Mouse (Mus musculus) gastrocnemius, adult 2 months (tissue): Measurements from ENCODE around the gene Ccdc155. TPM values are rescaled to one million over a fixed set of nuclear protein-coding genes. Genes with fewer than 3 reads are reported as not detected.

Experiments
- DNase-seq: peaks from one replicate; pipeline ENCODE4 v3.0.0; 2022
- H3K27ac ChIP-seq: fragments of 200-600 bp; 2 replicates; pipeline ENCODE4 v1.8.1; 2022; ENCODE audit warnings: mild to moderate bottlenecking
- H3K4me3 ChIP-seq: fragments of 200-600 bp; 2 replicates; pipeline ENCODE4 v1.8.1; 2022; ENCODE audit warnings: mild to moderate bottlenecking, moderate library complexity
- CTCF ChIP-seq: fragments of 200-600 bp; IDR thresholded peaks from 2 replicates; pipeline ENCODE4 v1.8.1; 2022; ENCODE audit warnings: antibody characterized with exemption, mild to moderate bottlenecking, moderate library complexity
- intact Hi-C: fragments of 180-260 bp; cut with DNase I; formaldehyde crosslinking; loops from one replicate; pipeline ENCODE4 v1.15.1; 2025
- total RNA-seq, 2 experiments: library from RNA; stranded (reverse); gene quantifications; 2 replicates each; pipeline ENCODE4 v1.2.3; 2021

Ccdc155 gene
- total RNA-seq, 2 experiments from 2014 or later: not detected

- H3K27ac ChIP-seq: peak overlapping the region; percentile 40; the same call in 1 of the 2 replicates
- intact Hi-C loops: no loop called here
- no peak for DNase-seq
- no peak for TF ChIP-seq CTCF
- H3K4me3 ChIP-seq: peak overlapping the region; percentile 66
These were observed 29.7 kb upstream of the Ccdc155 start for GRCm38 (mm10) chr7:45234333-45234841.

- DNase-seq: no peak
- intact Hi-C loops: no loop called here
- Histone ChIP-seq H3K27ac (no peak overlapping the region), H3K4me3 (peak overlapping the region; percentile 66)
- TF ChIP-seq CTCF: no peak
These were observed 29.1 kb upstream of the Ccdc155 start for GRCm38 (mm10) chr7:45233580-45234332.

GRCm38 (mm10) chr7:45232716-45233465 is 28.2 kb upstream of the Ccdc155 start:
- Histone ChIP-seq H3K27ac (no peak overlapping the region), H3K4me3 (no peak overlapping the region)
- no peak for DNase-seq
- intact Hi-C loops: no loop called here
- TF ChIP-seq CTCF: no peak

GRCm38 (mm10) chr7:45231941-45232340 is 27.2 kb upstream of the Ccdc155 start:
- no peak for DNase-seq
- no peak overlapping the region for H3K4me3 ChIP-seq
- intact Hi-C loops: no loop called here
- no peak overlapping the region for H3K27ac ChIP-seq
- no peak for TF ChIP-seq CTCF

GRCm38 (mm10) chr7:45231192-45231591 is 26.5 kb upstream of the Ccdc155 start:
- DNase-seq: no peak
- no peak overlapping the region for H3K27ac ChIP-seq
- H3K4me3 ChIP-seq: no peak overlapping the region
- intact Hi-C loops: no loop called here
- no peak for TF ChIP-seq CTCF

GRCm38 (mm10) chr7:45229459-45230203 is 24.9 kb upstream of the Ccdc155 start:
- intact Hi-C loops: no loop called here
- Histone ChIP-seq H3K4me3 (no peak overlapping the region), H3K27ac (no peak overlapping the region)
- TF ChIP-seq CTCF: no peak
- no peak for DNase-seq

GRCm38 (mm10) chr7:45229046-45229445 is 24.4 kb upstream of the Ccdc155 start:
- intact Hi-C loops: no loop called here
- no peak for TF ChIP-seq CTCF
- Histone ChIP-seq H3K27ac (no peak overlapping the region), H3K4me3 (no peak overlapping the region)
- no peak for DNase-seq

GRCm38 (mm10) chr7:45228548-45228947 is 23.9 kb upstream of the Ccdc155 start:
- Histone ChIP-seq H3K4me3 (no peak overlapping the region), H3K27ac (no peak overlapping the region)
- intact Hi-C loops: no loop called here
- no peak for TF ChIP-seq CTCF
- DNase-seq: no peak

- no peak for DNase-seq
- H3K27ac ChIP-seq: no peak overlapping the region
- no peak for TF ChIP-seq CTCF
- H3K4me3 ChIP-seq: no peak overlapping the region
- intact Hi-C loops: no loop called here
These were observed 21.7 kb upstream of the Ccdc155 start for GRCm38 (mm10) chr7:45226421-45226820.

GRCm38 (mm10) chr7:45224826-45225225 is 20.1 kb upstream of the Ccdc155 start:
- TF ChIP-seq CTCF: no peak
- intact Hi-C loops: no loop called here
- Histone ChIP-seq H3K27ac (no peak overlapping the region), H3K4me3 (no peak overlapping the region)
- no peak for DNase-seq

GRCm38 (mm10) chr7:45221680-45222079 is 17.0 kb upstream of the Ccdc155 start:
- no peak overlapping the region for H3K4me3 ChIP-seq
- no peak for DNase-seq
- no peak overlapping the region for H3K27ac ChIP-seq
- TF ChIP-seq CTCF: no peak
- intact Hi-C loops: no loop called here

- intact Hi-C loops: no loop called here
- Histone ChIP-seq H3K27ac (peak overlapping the region; percentile 76), H3K4me3 (peak overlapping the region; percentile 79)
- DNase-seq: peak; percentile 65
- TF ChIP-seq CTCF: no peak
These were observed 11.9 kb upstream of the Ccdc155 start for GRCm38 (mm10) chr7:45216442-45217183.
